Mouse (Mus musculus) G1E (cell line): ENCODE measurements around the gene Tpt1. TPM values are rescaled to one million over a fixed set of nuclear protein-coding genes. Genes with fewer than 3 reads are reported as not detected.

Experiments
- ATAC-seq: 2 replicates; pipeline ENCODE4 v1.8.0; 2016; ENCODE audit warnings: mild to moderate bottlenecking; ENCODE audit not compliant: insufficient number of reproducible peaks, poor library complexity, low FRiP score, severe bottlenecking; ENCODE audit errors: extremely low read depth
- DNase-seq: peaks from one replicate; pipeline ENCODE4 v3.0.0; 2012; ENCODE audit warnings: low spot score
- H3K27me3 ChIP-seq: 2 replicates; pipeline ENCODE4 v1.6.1; 2012; ENCODE audit warnings: mild to moderate bottlenecking, low read length, inconsistent platforms; ENCODE audit not compliant: insufficient read depth
- H3K36me3 ChIP-seq: replicated peaks from 2 replicates; pipeline ENCODE3; 2012; ENCODE audit warnings: mild to moderate bottlenecking, inconsistent platforms
- H3K4me1 ChIP-seq: 2 replicates; pipeline ENCODE4 v1.6.1; 2012; ENCODE audit warnings: low read depth, low read length, inconsistent platforms, mixed read lengths; ENCODE audit not compliant: insufficient read depth
- H3K4me3 ChIP-seq: 2 replicates; pipeline ENCODE4 v1.5.1; 2012; ENCODE audit warnings: low read depth, mild to moderate bottlenecking, inconsistent platforms, low read length, moderate library complexity, mixed read lengths
- H3K9me3 ChIP-seq: replicated peaks from 2 replicates; pipeline ENCODE4 v1.6.1; 2012; ENCODE audit warnings: inconsistent platforms
- CTCF ChIP-seq: IDR thresholded peaks from 2 replicates; pipeline ENCODE4 v1.5.1; 2012; ENCODE audit warnings: low read depth, low read length, inconsistent platforms, mixed read lengths
- GATA1 ChIP-seq: IDR thresholded peaks from 2 replicates; pipeline ENCODE4 v1.6.1; 2012; ENCODE audit warnings: borderline replicate concordance, low read length, inconsistent platforms, mixed read lengths
- GATA2 ChIP-seq: IDR thresholded peaks from 2 replicates; pipeline ENCODE4 v1.6.1; 2012; ENCODE audit warnings: low read depth, low read length, inconsistent platforms, borderline replicate concordance
- POLR2AphosphoS5 ChIP-seq: IDR thresholded peaks from 2 replicates; pipeline ENCODE4 v1.6.1; 2012; ENCODE audit warnings: low read depth, low read length, inconsistent platforms; ENCODE audit not compliant: insufficient replicate concordance
- TAL1 ChIP-seq: conservative IDR thresholded peaks from 2 replicates; pipeline ENCODE4 v1.6.1; 2012; ENCODE audit warnings: low read depth, low read length, inconsistent platforms, mixed read lengths
- polyA plus RNA-seq: library from polyadenylated mRNA; stranded (reverse); fragments of >175 nt; gene quantifications from 2 replicates; pipeline ENCODE4 v1.2.3, GENCODE M21; 2012
- total RNA-seq, 2 experiments: library from RNA; stranded (forward) in 1 of 2; stranded (reverse) in 1 of 2; fragments of 200-1000 nt in 1 of 2; fragments of >200 nt in 1 of 2; fragmentation: Nextera tagmentation in 1 of 2; gene quantifications; 2 replicates each; pipeline ENCODE4 v1.2.3; 2014 to 2017

Gene Tpt1
- total and polyA plus RNA-seq, 3 experiments: 819 to 2,341 (median 1,947) TPM

DNA sequence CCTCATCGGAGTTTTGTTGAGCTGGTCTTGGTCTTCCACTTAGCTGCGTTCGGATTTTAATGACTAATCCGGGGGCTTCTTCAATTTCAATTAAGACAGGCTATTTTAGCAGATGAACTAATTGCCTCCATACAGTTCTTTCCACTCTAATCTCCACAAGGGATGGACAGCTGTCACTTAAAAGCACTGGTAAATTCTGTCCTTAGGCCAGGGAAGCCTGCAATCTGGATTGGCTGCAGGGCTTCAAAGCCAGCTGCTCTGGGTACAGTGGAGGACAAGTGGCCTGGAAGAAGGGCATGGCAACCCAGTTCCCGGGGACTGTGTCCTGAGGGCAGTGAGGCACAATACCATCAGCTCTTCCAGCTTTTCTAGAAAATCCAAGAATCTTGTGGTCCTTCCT, 26.2 kb downstream of the Tpt1 start:
- H3K36me3 ChIP-seq: no peaks in the 10 kb centered on the region
- peaks cover 23% of the 10 kb centered on the region for H3K27me3 ChIP-seq
- DNase-seq: no peak
- TF ChIP-seq GATA2: no peak
- no peak for ATAC-seq
- peaks cover 4% of the 10 kb centered on the region for H3K9me3 ChIP-seq
- H3K4me3 ChIP-seq: no peak overlapping the region
- H3K4me1 ChIP-seq: no peaks in the 10 kb centered on the region

DNA sequence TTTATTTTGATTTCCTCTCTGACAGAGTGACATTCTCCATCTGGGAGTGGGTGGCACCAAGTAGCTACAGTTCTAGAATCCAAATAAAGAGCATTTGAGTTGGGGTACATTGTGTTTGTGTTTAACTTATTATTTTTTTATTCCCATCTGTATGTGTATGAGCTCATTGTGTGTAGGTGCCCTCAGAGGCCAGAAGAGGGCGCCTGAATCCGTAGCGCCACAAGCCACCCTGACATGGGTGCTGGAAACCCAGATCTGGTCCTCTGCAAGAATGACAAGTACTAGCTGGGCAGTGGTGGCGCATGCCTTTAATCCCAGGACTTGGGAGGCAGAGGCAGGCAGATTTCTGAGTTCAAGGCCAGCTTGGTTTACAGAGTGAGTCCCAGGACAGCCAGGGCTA, 26.9 kb downstream of the Tpt1 start:
- Histone ChIP-seq H3K4me3 (no peak overlapping the region), H3K9me3 (peaks cover 4% of the 10 kb centered on the region), H3K4me1 (no peaks in the 10 kb centered on the region), H3K27me3 (peaks cover 18% of the 10 kb centered on the region), H3K36me3 (no peaks in the 10 kb centered on the region)
- DNase-seq (no peak), ATAC-seq (no peak)
- TF ChIP-seq POLR2AphosphoS5: no peak
- TF ChIP-seq CTCF: no peak
- no peak for TF ChIP-seq GATA2
- no peak for TF ChIP-seq GATA1
- no peak for TF ChIP-seq TAL1

GRCm38 (mm10) chr14:75873612-75874011, 28.7 kb downstream of the Tpt1 start:
- DNase-seq: no peak

DNA sequence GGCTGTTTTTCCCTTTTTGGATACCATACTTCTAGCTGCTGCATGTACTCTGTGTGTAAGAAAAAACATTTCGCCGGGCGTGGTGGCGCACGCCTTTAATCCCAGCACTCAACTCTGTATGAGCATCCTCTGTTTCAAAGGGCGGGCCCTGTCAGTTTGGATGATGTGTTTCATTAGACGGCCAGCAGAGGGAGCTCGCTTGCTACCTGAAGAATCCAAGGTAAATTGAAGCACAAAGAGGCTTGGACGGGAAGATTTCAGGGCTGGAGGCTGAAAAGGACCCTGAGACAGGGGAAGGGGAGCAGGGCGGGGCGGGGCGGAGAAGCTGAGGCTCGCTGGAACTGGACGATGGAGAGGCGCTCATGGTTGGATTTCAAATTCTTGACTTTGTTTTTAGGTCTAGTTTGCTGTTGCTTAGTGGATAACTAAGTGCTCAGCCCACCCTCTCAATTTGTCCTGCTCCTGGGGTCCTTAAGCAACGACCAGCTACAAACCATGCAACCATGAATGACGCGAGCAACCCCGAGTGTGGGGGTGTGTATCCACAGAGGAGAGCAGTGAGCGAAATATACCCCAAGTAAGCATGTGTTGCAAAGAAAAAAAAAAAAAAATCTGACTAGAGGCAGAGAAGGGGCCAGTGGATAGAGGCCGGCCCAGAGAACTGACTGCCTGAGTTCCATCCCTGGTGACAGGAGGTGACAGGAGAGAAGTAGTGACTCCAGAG, 31.6 kb downstream of the Tpt1 start:
- DNase-seq (peak; percentile 22), ATAC-seq (no peak)
- TF ChIP-seq GATA1 (no peak), GATA2 (no peak), POLR2AphosphoS5 (no peak), CTCF (peak; percentile 43; the same call in 1 of the 2 replicates), TAL1 (no peak)
- Histone ChIP-seq H3K9me3 (peaks cover 4% of the 10 kb centered on the region), H3K4me3 (no peak overlapping the region), H3K4me1 (no peaks in the 10 kb centered on the region), H3K27me3 (peaks cover 25% of the 10 kb centered on the region), H3K36me3 (no peaks in the 10 kb centered on the region)

More at GRCm38 (mm10) chr14:75873612-75874011, 28.7 kb downstream of the Tpt1 start:
- no peaks in the 10 kb centered on the region for H3K36me3 ChIP-seq
- no peak for ATAC-seq
- H3K4me3 ChIP-seq: no peak overlapping the region
- H3K9me3 ChIP-seq: peaks cover 4% of the 10 kb centered on the region
- TF ChIP-seq GATA2 (no peak), POLR2AphosphoS5 (no peak), GATA1 (no peak), TAL1 (no peak), CTCF (no peak)
- peaks cover 15% of the 10 kb centered on the region for H3K27me3 ChIP-seq
- H3K4me1 ChIP-seq: no peaks in the 10 kb centered on the region

DNA sequence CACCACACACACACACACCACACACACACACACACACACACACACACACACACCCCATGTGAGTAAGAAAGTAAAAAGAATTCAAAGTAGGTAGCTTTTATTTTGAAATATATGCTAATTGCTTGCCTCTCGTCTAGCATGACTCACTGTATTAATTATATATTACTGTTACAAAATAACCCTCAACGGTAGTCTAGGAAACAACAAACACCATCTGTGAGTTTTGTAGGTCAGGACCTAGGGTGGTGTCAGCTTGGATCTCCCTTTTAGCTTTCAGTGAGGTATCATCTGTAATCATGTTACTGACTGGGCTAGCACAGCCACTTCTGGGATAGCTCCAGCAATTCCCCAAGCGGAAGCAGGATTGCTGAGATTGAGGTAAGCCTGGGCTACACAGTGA, 32.4 kb downstream of the Tpt1 start:
- Histone ChIP-seq H3K27me3 (peaks cover 27% of the 10 kb centered on the region), H3K4me1 (no peaks in the 10 kb centered on the region), H3K9me3 (no peaks in the 10 kb centered on the region), H3K36me3 (no peaks in the 10 kb centered on the region), H3K4me3 (no peak overlapping the region)
- no peak for DNase-seq
- ATAC-seq: no peak
- no peak for TF ChIP-seq CTCF

DNA sequence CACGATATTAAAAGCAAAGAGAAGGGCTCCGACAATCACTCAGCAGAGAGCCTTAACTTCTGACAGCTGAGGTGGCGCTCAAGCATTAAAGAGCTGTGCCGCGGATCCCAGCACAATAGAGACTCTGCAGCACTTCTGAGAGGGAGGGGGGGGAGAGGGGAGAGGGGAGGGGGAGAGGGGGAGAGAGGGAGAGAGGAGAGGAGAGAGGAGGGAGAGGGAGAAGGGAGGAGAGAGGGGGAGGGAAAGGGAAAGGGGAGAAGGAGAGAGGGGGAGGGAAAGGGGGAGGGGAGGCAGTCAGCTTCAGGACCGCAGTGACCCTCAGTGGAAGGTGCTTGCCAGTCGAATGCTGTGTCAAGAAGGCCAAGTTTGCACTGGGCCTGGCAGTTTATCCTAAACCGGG, 34.1 kb downstream of the Tpt1 start:
- DNase-seq (no peak), ATAC-seq (no peak)
- Histone ChIP-seq H3K36me3 (no peaks in the 10 kb centered on the region), H3K4me3 (no peak overlapping the region), H3K27me3 (peaks cover 21% of the 10 kb centered on the region), H3K4me1 (no peaks in the 10 kb centered on the region), H3K9me3 (no peaks in the 10 kb centered on the region)
- TF ChIP-seq CTCF (no peak), POLR2AphosphoS5 (no peak), GATA2 (no peak), GATA1 (no peak), TAL1 (no peak)

DNA sequence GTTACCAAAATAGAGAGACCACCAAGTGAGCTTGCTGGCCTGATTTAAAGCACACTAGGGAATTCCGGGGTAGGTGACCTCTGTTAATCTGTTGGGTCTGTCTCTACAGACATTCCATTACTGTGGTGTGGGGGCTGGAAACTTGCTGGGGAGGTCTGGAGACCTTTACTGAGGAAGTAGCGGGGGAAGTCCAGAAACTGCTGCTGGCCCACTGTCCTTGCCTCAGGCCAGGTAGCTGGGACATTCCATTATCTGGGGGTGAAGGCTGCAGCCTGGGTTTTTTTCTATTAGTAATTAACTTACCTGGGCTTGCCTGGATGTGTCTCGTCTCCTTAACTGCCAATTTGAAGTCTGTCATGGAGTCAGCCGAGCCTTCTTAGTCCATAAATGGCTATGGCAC, 37.0 kb downstream of the Tpt1 start:
- Histone ChIP-seq H3K36me3 (no peaks in the 10 kb centered on the region), H3K4me1 (no peaks in the 10 kb centered on the region), H3K9me3 (no peaks in the 10 kb centered on the region), H3K27me3 (peaks cover 19% of the 10 kb centered on the region), H3K4me3 (no peak overlapping the region)
- ATAC-seq (no peak), DNase-seq (no peak)
- TF ChIP-seq POLR2AphosphoS5 (no peak), TAL1 (no peak), GATA2 (no peak), GATA1 (no peak), CTCF (no peak)
